Mouse (Mus musculus) activated CD4-positive, CD25-positive, alpha-beta regulatory T cell (primary cell): ENCODE results near the gene Atmin. TPM values are rescaled to one million over a fixed set of nuclear protein-coding genes. Genes with fewer than 3 reads are reported as not detected.

Experiments
- polyA plus RNA-seq, 2 experiments: library from polyadenylated mRNA; unstranded; fragments of 100-300 nt; shearing (Covaris generic); gene quantifications; one replicate each; pipeline ENCODE4 v1.2.1; 2017

The Atmin gene
- 10 to 100 TPM; 16.3 to 24.4 TPM for polyA plus RNA-seq

DNA sequence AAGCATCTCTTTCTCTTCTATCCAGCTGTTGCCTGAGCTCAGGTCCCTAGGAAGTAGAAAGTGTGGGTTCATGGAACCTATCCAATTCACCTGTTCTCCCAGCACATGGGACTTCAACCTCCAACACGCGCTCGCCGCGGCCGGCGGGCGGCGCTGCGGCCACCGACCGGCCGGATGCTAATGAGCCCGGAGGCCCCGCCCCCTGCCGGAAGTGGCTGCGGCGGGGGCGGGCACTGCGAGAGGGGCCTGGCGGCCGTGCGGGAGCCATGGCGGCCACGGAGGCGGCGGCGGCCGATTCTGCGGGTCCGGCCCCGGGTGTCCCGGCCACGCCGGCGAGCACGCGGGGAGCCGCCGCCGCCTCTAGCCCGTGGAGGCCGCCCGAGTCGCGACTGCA lies at the start of gene Atmin:
TSS of gene Atmin (plus strand) at position 233 of the 394 bp plus-strand sequence.

DNA sequence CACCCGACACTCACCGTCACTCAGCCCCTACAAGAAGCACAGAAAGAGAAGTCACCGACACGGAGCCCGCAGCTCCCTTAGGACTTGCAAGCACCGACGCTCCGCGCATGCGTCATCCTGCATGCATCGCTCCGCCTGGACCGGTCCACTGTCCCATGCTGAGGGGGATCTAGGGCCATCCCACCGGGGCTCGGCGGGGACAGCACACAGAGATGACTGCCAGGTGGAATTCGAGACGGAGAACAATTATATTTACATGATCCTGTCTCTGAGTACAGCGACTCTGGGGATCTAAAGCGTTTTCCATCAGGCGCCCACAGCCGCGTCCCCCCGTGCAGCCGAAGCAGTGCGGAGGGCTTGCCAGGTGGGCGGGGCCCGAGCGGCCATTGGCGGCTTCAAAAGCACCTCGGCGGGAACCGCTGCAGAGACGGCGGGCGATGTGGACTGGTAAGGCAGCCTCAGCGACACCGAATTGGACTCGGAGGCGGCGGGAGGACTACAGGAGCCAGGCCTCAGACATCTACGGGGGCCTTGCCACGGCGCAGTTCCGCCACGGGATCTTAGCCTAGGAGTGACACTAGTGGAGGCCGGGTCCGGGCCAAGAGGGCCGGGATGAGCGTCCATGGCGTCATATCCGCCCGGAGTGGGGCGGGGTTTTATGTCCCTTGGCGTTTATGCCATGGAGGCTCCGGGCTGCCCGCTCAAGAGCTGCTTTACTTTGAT lies 21.7 kb upstream of the Atmin start, which contains the start of the genes Cmc2 and Cenpn:
TSS of gene Cmc2 (minus strand) at position 119 of the 723 bp plus-strand sequence.
TSS of gene Cenpn (plus strand) at position 394 of the 723 bp plus-strand sequence.

DNA sequence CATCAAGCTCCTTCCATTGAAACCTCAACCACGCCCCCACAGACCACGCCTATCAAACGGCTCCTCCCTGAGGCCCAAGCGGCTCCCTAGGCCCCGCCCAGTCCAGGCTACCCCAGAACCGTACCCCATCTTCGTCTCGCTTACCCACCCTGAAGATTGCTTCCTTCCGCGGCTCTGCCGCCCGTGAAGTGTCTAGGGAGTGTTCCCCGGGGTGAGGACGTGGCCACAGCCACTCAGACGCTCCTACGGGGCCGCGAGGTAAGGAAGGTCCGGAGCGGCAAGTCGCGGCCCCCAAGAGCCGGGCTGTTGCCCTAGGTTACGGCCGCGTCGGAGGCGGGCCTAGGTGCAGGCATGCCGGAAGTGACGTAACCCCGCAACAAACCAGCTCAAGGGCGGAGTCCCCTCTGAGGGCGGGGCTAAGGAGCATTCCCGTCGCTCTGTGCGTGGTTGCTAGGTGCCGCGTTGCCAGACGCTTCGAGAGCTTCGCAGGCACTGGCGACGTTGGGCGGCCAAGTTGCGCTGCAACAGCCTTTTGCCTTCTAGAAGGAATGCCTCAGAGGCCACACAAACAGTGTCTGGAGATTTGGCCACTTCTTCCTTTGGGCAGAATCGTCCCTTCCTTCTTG lies 35.6 kb downstream of the Atmin start, which contains the start of gene 1700030J22Rik:
TSS of gene 1700030J22Rik (minus strand) at position 329 of the 626 bp plus-strand sequence.

DNA sequence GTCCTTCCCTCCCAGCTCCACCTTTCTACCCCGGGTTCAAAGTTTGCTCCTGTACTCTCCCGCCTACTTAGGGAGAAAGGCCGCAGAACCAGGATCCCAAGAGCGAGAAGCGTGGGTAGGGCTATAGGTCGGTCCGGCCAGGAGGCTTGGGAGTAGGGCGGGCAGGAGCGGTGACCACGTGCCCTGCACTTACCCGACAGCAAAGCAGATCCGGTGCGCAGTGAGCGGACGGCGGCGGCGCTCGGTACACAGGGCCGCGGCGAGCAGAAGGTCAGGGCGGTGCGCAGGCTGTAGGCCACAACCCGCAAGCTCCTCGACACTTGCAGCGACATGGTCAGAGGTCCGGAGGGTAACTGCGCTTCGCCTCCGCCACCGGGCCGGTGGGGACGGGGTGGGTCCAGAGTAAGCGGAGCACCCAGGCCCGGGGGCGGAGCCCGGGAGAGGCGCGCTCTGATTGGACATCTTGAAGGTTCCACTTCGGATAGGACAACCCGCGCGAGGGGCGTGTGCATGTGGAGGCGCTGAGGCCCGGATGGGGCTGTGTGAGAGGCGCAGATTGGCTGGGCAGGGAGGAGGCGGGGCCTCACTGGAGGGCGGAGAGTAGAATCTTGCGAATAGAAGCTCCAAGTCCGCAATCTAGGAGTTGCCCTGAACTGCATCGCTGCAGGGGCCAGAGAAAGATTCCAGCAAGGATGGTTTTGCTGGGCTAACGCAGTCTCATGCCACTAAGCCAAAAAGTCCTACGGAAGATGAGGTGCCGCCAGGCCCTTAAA lies 50.1 kb downstream of the Atmin start, which contains the start of gene Gcsh:
TSS of gene Gcsh (minus strand) at position 443 of the 773 bp plus-strand sequence.

Other genes with a start within 250 kb of the Atmin start
- 10 to 100 TPM; 15.1 to 17.2 TPM for gene Cdyl2, start 210.4 kb upstream of the Atmin start, polyA plus RNA-seq
- 10 to 100 TPM; 35.8 to 45.0 TPM for gene Cmc2, start 21.9 kb upstream of the Atmin start, polyA plus RNA-seq
- gene Cenpn, start 21.7 kb upstream of the Atmin start, polyA plus RNA-seq = 1 to 10 TPM; 5.0 TPM
- gene 1700030J22Rik, start 35.6 kb downstream of the Atmin start, polyA plus RNA-seq = under 1 TPM; 0.26 to 0.36 TPM
- 10 to 100 TPM; 24.6 to 28.2 TPM for gene Gcsh, start 50.1 kb downstream of the Atmin start, polyA plus RNA-seq
- gene Pkd1l2, start 139.1 kb downstream of the Atmin start, polyA plus RNA-seq = under 1 TPM in 1 of 2 experiments, not detected in 1; 0.27 TPM
- not detected for gene Bco1, start 152.5 kb downstream of the Atmin start, polyA plus RNA-seq
- gene Gan, start 214.7 kb downstream of the Atmin start, polyA plus RNA-seq = 1 to 10 TPM; 1.6 to 2.0 TPM